Mouse (Mus musculus) embryonic facial prominence, embryonic 10.5 days (tissue): ENCODE results near the gene Tuba8. TPM values are rescaled to one million over a fixed set of nuclear protein-coding genes. Genes with fewer than 3 reads are reported as not detected.

ENCODE experiments used
- DNase-seq: peaks from one replicate; pipeline ENCODE4 v3.0.0-alpha.2; 2017; ENCODE audit warnings: low spot score
- H3K27ac ChIP-seq: fragments of 300-500 bp; sonication (generic); replicated peaks from 2 replicates; pipeline ENCODE4 v1.5.1; 2016; ENCODE audit warnings: mild to moderate bottlenecking
- H3K27me3 ChIP-seq: fragments of 300-500 bp; sonication (generic); replicated peaks from 2 replicates; pipeline ENCODE4 v1.6.1; 2016; ENCODE audit warnings: low read depth, mild to moderate bottlenecking; ENCODE audit not compliant: poor library complexity, severe bottlenecking
- H3K36me3 ChIP-seq: fragments of 300-500 bp; sonication (generic); replicated peaks from 2 replicates; pipeline ENCODE4 v1.6.1; 2016; ENCODE audit warnings: mild to moderate bottlenecking, moderate library complexity
- H3K4me1 ChIP-seq: fragments of 300-500 bp; sonication (generic); 2 replicates; pipeline ENCODE4 v1.6.1; 2016
- H3K4me3 ChIP-seq: fragments of 300-500 bp; sonication (generic); 2 replicates; pipeline ENCODE4 v1.5.1; 2016; ENCODE audit warnings: mild to moderate bottlenecking, moderate library complexity
- H3K9me3 ChIP-seq: fragments of 300-500 bp; sonication (generic); 2 replicates; pipeline ENCODE4 v1.6.1; 2016; ENCODE audit warnings: mild to moderate bottlenecking
- WGBS: fragments of 180-500 bp; shearing (Covaris S2); methylation state at CpG from one replicate; pipeline ENCODE4 v1.1.7; 2016; 5-methylcytosine and 5-hydroxymethylcytosine counted together
- polyA plus RNA-seq: library from polyadenylated mRNA; unstranded; fragments of >200 nt; fragmentation: Nextera tagmentation; extraction: Ambion mirVana; gene quantifications from 2 replicates; pipeline ENCODE4 v1.2.1, GENCODE M21; 2016

Gene Tuba8
- 0.41 and 0.60 TPM in 2 replicates for polyA plus RNA-seq

- Histone ChIP-seq H3K36me3 (no peaks in the 10 kb centered on the region), H3K4me1 (peaks cover 19% of the 10 kb centered on the region), H3K27ac (peak within 1 kb of the TSS; percentile 54; the same call in 1 of the 2 replicates), H3K9me3 (0 out of 2 replicates have a peak, but pooled peaks cover 3% of the 10 kb centered on the region), H3K4me3 (peak within 1 kb of the TSS; percentile 61), H3K27me3 (peaks cover 42% of the 10 kb centered on the region)
- WGBS: 5% methylated on average over 30 of the region's 30 CpGs
- peak; percentile 55 for DNase-seq
These were observed at the start of gene Tuba8 for GRCm38 (mm10) chr6:121210149-121210925. Gene Tuba8, plus strand, starts transcription at chr6:121210696.

DNA sequence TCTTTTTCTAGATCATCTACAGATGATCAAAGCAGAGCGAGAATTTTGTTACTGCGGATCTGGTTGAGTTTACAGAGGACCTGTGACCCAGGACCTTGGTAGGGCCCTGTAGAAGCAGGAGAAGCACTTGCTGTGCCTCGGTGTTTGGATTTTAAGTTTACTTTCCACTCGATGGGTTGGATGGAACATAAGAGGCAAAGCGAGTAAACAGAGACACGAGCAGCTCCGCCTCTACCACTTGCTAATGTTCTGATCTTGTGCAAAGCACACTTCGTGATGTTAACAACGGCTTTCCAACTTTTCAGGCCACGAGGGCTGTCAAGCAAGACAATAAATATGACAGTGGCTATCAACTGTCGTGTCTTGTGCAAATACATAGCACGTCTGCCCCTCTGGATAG is 47.9 kb upstream of the Tuba8 start:
- Histone ChIP-seq H3K4me3 (no peak overlapping the region), H3K9me3 (no peaks in the 10 kb centered on the region), H3K4me1 (peaks cover 28% of the 10 kb centered on the region), H3K36me3 (no peaks in the 10 kb centered on the region), H3K27ac (no peak overlapping the region), H3K27me3 (no peaks in the 10 kb centered on the region)
- DNase-seq: no peak
- 92% methylated on average over 12 of the region's 12 CpGs for WGBS

DNA sequence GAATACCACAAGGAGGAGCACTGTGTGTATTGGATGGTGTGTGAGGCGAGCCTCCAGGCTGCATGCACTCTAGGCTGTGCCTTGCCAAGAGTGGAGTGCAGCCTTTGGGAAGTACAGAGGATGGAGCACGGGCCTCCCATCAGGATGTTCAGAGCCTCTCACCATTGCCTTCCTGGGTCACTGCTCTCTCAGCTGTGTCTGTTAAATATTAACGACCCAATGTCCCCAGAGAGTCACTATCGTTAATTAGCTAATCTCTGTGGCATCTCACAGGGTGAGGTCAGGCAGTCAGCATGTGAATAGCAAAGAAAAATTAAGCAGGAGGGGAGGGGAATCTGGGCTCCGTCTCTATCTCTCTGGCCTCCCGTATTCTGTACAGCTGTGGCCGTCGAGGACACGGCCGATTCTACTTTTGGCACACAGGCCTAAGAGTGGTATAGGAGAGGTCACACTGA is 44.4 kb upstream of the Tuba8 start:
- Histone ChIP-seq H3K9me3 (no peaks in the 10 kb centered on the region), H3K27ac (peak overlapping the region; percentile 36; the same call in 1 of the 2 replicates), H3K27me3 (no peaks in the 10 kb centered on the region), H3K36me3 (no peaks in the 10 kb centered on the region), H3K4me3 (no peak overlapping the region), H3K4me1 (peaks cover 23% of the 10 kb centered on the region)
- DNase-seq: no peak
- 51% methylated on average over 10 of the region's 10 CpGs for WGBS

DNA sequence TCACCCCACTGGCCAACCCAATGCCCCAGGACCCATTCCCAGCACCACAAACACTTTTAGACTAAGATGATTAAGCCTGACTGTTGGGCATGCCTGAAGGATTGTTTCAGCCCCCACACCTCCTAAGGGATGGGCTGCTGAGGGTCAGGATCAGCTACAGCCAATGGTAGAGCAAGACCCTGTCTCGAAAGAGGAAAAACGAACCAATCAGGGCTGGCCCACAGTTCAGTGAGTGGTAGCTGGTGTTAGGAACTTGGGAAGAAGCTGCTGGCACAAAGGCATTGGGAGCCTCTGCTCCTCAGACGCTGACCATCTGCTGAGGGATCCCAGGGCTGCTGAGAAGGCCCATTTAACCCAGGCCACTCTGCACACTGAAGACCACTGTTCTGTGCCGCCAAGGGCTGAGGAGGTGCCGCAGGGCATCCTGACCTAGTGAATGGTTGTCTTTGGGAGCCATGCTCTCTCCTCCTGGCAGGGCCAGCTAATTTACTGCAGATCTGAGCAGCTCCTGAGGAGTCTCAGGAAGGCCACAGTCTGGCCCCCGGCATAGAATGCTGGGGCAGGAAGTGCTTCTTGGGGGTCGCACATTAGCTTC is 43.0 kb upstream of the Tuba8 start:
- peak; percentile 61 for DNase-seq
- no peaks in the 10 kb centered on the region for H3K36me3 ChIP-seq
- peak overlapping the region; percentile 71 for H3K27ac ChIP-seq
- no peaks in the 10 kb centered on the region for H3K27me3 ChIP-seq
- no peak overlapping the region for H3K4me3 ChIP-seq
- peaks cover 23% of the 10 kb centered on the region for H3K4me1 ChIP-seq
- whole genome bisulfite sequencing: 39% methylated on average over 7 of the region's 7 CpGs
- H3K9me3 ChIP-seq: no peaks in the 10 kb centered on the region

DNA sequence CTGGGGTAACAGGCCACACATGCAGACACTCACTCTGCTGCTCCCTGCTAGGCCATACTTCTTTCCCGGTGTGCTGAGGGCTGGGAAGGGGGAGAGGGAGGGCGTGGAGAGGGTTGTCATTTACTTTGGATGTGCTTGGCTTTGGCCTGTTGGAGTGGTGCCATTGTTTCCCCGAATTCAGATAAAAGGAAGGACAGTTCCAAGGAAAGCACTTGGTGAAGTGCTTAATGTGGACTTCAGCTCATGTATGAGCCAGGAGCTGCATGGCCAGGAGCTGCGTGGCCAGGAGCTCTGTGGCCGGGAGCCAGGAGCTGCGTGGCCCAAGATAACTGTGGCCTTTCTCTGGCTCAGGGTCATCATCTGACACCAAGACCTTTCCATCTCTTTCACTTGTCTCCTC is 39.4 kb upstream of the Tuba8 start:
- 86% methylated on average over 6 of the region's 6 CpGs for WGBS
- no peak overlapping the region for H3K27ac ChIP-seq
- H3K9me3 ChIP-seq: no peaks in the 10 kb centered on the region

GRCm38 (mm10) chr6:121173471-121173870 is 37.0 kb upstream of the Tuba8 start:
- no peaks in the 10 kb centered on the region for H3K9me3 ChIP-seq
- H3K4me1 ChIP-seq: peaks cover 32% of the 10 kb centered on the region
- 79% methylated on average over 5 of the region's 5 CpGs for WGBS
- H3K27me3 ChIP-seq: no peaks in the 10 kb centered on the region
- no peak overlapping the region for H3K4me3 ChIP-seq
- H3K27ac ChIP-seq: no peak overlapping the region
- no peaks in the 10 kb centered on the region for H3K36me3 ChIP-seq
- no peak for DNase-seq

More for the DNA sequence above, 39.4 kb upstream of the Tuba8 start:
- no peaks in the 10 kb centered on the region for H3K27me3 ChIP-seq
- H3K36me3 ChIP-seq: no peaks in the 10 kb centered on the region
- H3K4me1 ChIP-seq: peaks cover 26% of the 10 kb centered on the region
- DNase-seq: no peak
- H3K4me3 ChIP-seq: no peak overlapping the region

- Histone ChIP-seq H3K36me3 (no peaks in the 10 kb centered on the region), H3K27me3 (no peaks in the 10 kb centered on the region), H3K27ac (no peak overlapping the region), H3K4me3 (no peak overlapping the region), H3K4me1 (peaks cover 39% of the 10 kb centered on the region), H3K9me3 (no peaks in the 10 kb centered on the region)
- 90% methylated on average over 6 of the region's 6 CpGs for WGBS
- DNase-seq: no peak
These were observed 35.7 kb upstream of the Tuba8 start for GRCm38 (mm10) chr6:121174761-121175160.

- peaks cover 39% of the 10 kb centered on the region for H3K4me1 ChIP-seq
- no peaks in the 10 kb centered on the region for H3K9me3 ChIP-seq
- no peaks in the 10 kb centered on the region for H3K36me3 ChIP-seq
- no peak for DNase-seq
- peak overlapping the region; percentile 70 for H3K27ac ChIP-seq
- no peaks in the 10 kb centered on the region for H3K27me3 ChIP-seq
- 49% methylated on average over 14 of the region's 14 CpGs for WGBS
- peak overlapping the region; percentile 16; the same call in 1 of the 2 replicates for H3K4me3 ChIP-seq
These were observed 34.3 kb upstream of the Tuba8 start for GRCm38 (mm10) chr6:121176011-121176730.

DNA sequence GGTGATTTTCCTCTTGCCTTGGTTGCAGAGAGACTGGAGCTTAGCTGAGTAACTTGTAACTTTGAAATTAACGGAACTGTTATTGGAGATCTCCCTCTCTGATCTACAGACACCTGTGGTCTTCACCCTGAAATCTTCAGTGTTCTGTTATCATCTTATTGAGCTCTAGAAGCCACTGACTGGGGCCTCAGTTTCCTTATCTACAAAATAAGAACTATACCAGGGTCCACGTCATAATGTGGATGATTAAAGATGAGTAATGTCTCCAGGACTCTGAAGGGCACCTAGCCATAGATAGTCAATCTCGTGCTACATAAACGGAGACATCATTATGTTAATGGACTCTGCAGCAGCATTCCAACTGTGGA is 33.8 kb upstream of the Tuba8 start:
- no peak overlapping the region for H3K4me3 ChIP-seq
- H3K4me1 ChIP-seq: peaks cover 39% of the 10 kb centered on the region
- peak overlapping the region; percentile 70 for H3K27ac ChIP-seq
- no peaks in the 10 kb centered on the region for H3K36me3 ChIP-seq
- no peak for DNase-seq
- no peaks in the 10 kb centered on the region for H3K27me3 ChIP-seq
- whole genome bisulfite sequencing: 81% methylated on average over 4 of the region's 4 CpGs
- H3K9me3 ChIP-seq: no peaks in the 10 kb centered on the region

DNA sequence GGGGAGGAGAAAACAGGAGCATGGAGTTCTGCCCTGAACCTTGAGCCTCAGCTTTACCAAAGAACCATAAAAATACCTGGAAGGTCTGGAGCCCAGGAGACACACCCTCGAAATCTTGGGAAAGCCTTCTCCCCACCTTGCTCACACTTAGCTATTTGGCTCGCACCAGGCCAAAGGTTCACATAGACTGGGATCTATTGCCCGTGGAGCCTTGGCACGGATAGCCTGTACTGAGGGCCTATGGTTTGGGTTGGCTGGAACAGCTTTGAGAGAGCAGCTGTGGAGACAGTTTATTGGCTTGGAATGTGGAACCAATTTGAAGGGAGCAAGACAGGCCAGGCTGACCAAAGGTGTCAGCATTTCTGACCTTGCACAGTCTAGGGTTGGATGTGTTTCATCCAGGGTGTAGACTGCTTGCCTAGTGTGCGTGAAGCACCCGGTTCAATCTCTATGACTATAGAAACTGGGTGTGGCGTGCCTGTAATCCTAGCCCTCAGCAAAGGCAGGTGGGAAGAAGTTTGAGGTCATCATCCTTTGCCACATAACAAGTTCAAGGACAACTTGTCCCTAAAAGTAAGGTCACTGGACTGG is 33.3 kb upstream of the Tuba8 start:
- no peak overlapping the region for H3K27ac ChIP-seq
- WGBS: 83% methylated on average over 7 of the region's 7 CpGs
- H3K36me3 ChIP-seq: no peaks in the 10 kb centered on the region
- peaks cover 39% of the 10 kb centered on the region for H3K4me1 ChIP-seq
- no peaks in the 10 kb centered on the region for H3K9me3 ChIP-seq
- DNase-seq: no peak
- no peaks in the 10 kb centered on the region for H3K27me3 ChIP-seq
- H3K4me3 ChIP-seq: no peak overlapping the region

GRCm38 (mm10) chr6:121178700-121179358 is 31.7 kb upstream of the Tuba8 start:
- H3K27ac ChIP-seq: peak overlapping the region; percentile 59; the same call in 1 of the 2 replicates
- no peaks in the 10 kb centered on the region for H3K9me3 ChIP-seq
- 60% methylated on average over 7 of the region's 7 CpGs for WGBS
- DNase-seq: peak; percentile 59
- H3K4me3 ChIP-seq: no peak overlapping the region
- H3K4me1 ChIP-seq: peaks cover 45% of the 10 kb centered on the region
- H3K36me3 ChIP-seq: no peaks in the 10 kb centered on the region
- no peaks in the 10 kb centered on the region for H3K27me3 ChIP-seq

DNA sequence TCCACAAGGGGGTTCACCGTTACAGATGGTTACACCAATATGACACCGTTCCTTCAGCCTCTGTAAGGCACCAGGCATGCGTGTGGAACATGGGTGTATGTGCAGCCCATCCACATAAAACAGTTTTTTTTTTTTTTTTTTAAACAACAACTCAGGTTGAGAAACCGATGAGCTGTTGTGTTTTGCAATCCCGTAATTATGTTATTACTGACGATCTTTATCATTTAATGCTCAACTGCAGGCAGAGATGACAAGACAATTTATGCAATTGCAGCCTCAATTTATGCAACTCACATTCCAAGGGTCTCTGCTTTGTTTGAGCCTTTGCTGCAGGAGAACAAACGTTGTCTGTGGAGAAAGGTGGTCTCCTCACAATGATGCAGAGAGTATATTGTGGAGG is 30.6 kb upstream of the Tuba8 start:
- Histone ChIP-seq H3K27ac (no peak overlapping the region), H3K9me3 (no peaks in the 10 kb centered on the region), H3K27me3 (no peaks in the 10 kb centered on the region), H3K4me3 (no peak overlapping the region), H3K36me3 (no peaks in the 10 kb centered on the region), H3K4me1 (peaks cover 56% of the 10 kb centered on the region)
- WGBS: 75% methylated on average over 7 of the region's 7 CpGs
- DNase-seq: no peak
